Mouse (Mus musculus) heart, embryonic 14.5 days (tissue): Measurements from ENCODE around the gene Gm49486. TPM values are rescaled to one million over a fixed set of nuclear protein-coding genes. Genes with fewer than 3 reads are reported as not detected.

ENCODE experiments used
- ATAC-seq: fragments of 200-750 bp; cut with Nextera tagmentation; 2 replicates; pipeline ENCODE4 v1.8.0; 2017; ENCODE audit warnings: low read depth, moderate TSS enrichment; ENCODE audit not compliant: insufficient number of reproducible peaks, insufficient read depth, low FRiP score
- H3K27ac ChIP-seq, 2 experiments: fragments of 200-500 bp in 1 of 2; fragments of 300-500 bp in 1 of 2; sonication (generic) in 1 of 2; replicated peaks in 1 of 2; 2 replicates each; pipeline ENCODE4 v1.5.1; 2012 to 2014; ENCODE audit warnings: low read depth in 2 of 2, low read length in 2 of 2, control low read depth in 1 of 2, mild to moderate bottlenecking in 1 of 2, mixed read lengths in 1 of 2; ENCODE audit not compliant: control insufficient read depth in 1 of 2, insufficient read depth in 1 of 2
- H3K27me3 ChIP-seq: fragments of 300-500 bp; sonication (generic); 2 replicates; pipeline ENCODE4 v1.6.1; 2014; ENCODE audit warnings: mild to moderate bottlenecking, low read length, control low read depth; ENCODE audit not compliant: control insufficient read depth, insufficient read depth
- H3K36me3 ChIP-seq: fragments of 300-500 bp; sonication (generic); 2 replicates; pipeline ENCODE4 v1.6.1; 2014; ENCODE audit warnings: mild to moderate bottlenecking, control low read depth, low read length, mixed read lengths; ENCODE audit not compliant: control insufficient read depth, insufficient read depth
- H3K4me1 ChIP-seq, 2 experiments: fragments of 200-500 bp in 1 of 2; fragments of 300-500 bp in 1 of 2; sonication (generic) in 1 of 2; 2 replicates each; pipeline ENCODE4 v1.6.1; 2012 to 2014; ENCODE audit warnings: low read length in 2 of 2, control low read depth in 1 of 2, mixed read lengths in 1 of 2; ENCODE audit not compliant: control insufficient read depth in 2 of 2, insufficient read depth in 2 of 2
- H3K4me2 ChIP-seq: fragments of 300-500 bp; sonication (generic); 2 replicates; pipeline ENCODE4 v1.6.1; 2014; ENCODE audit warnings: mild to moderate bottlenecking, low read length
- H3K4me3 ChIP-seq, 2 experiments: fragments of 200-500 bp in 1 of 2; fragments of 300-500 bp in 1 of 2; sonication (generic) in 1 of 2; 2 replicates each; pipeline ENCODE4 v1.5.1; 2012 to 2014; ENCODE audit warnings: low read length in 2 of 2, mild to moderate bottlenecking in 2 of 2, control low read depth in 1 of 2, low read depth in 1 of 2, moderate library complexity in 1 of 2; ENCODE audit not compliant: control insufficient read depth in 1 of 2, insufficient read depth in 1 of 2
- H3K9ac ChIP-seq: fragments of 300-500 bp; sonication (generic); 2 replicates; pipeline ENCODE4 v1.6.1; 2014; ENCODE audit warnings: mild to moderate bottlenecking, low read length
- H3K9me3 ChIP-seq: fragments of 300-500 bp; sonication (generic); 2 replicates; pipeline ENCODE4 v1.6.1; 2016; ENCODE audit warnings: low read length, control low read depth; ENCODE audit not compliant: control insufficient read depth
- WGBS: fragments of 180-500 bp; shearing (Covaris S2); extraction: QIAGEN DNeasy Blood & Tissue Kit; methylation state at CpG from one replicate; pipeline ENCODE4 v1.1.7; 2014; 5-methylcytosine and 5-hydroxymethylcytosine counted together
- polyA plus RNA-seq: library from polyadenylated mRNA; unstranded; fragments of >200 nt; fragmentation: Nextera tagmentation; extraction: Ambion mirVana; gene quantifications from 2 replicates; pipeline ENCODE4 v1.2.1, GENCODE M21; 2014

Gm49486 gene
- polyA plus RNA-seq, 1 experiment from 2014 or later: 0.63 TPM

GRCm38 (mm10) chr15:79273020-79273419, 43.8 kb downstream of the Gm49486 start:
- ATAC-seq: no peak
- Histone ChIP-seq H3K27ac (no peak overlapping the region), H3K9ac (no peak overlapping the region), H3K9me3 (no peaks in the 10 kb centered on the region), H3K4me3 (no peak overlapping the region), H3K27me3 (no peaks in the 10 kb centered on the region), H3K4me2 (no peak overlapping the region), H3K4me1 (peaks cover 4 to 7% of the 10 kb centered on the region in 2 experiments; a peak in 2 of 4 replicates), H3K36me3 (no peaks in the 10 kb centered on the region)
- WGBS: 41% methylated on average over 10 of the region's 10 CpGs

DNA sequence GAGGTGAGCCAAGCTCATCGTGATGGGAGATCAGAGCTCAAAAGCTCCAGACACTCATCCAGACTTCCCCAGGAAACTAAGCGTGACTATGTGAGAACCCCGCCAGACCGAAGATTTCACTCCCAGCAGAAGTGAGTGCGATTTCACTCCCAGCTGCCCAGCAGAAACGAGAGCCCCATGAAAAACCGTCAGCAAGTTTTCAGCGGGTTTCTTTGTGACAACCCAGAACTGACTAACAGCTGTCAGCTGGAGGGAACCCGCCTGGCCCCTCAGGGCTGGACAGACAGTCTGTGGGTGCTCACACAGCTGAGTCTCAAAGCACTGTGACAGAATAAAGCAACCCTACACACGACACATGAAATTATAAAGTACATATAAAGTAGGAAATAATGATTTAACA, 48.5 kb downstream of the Gm49486 start:
- Histone ChIP-seq H3K36me3 (no peaks in the 10 kb centered on the region), H3K27me3 (no peaks in the 10 kb centered on the region), H3K9me3 (0 out of 2 replicates have a peak, but pooled peaks cover 3% of the 10 kb centered on the region), H3K9ac (no peak overlapping the region), H3K4me3 (no peak overlapping the region), H3K4me2 (no peak overlapping the region), H3K4me1 (0 out of 4 replicates have a peak, but pooled peaks cover 0 to 3% of the 10 kb centered on the region in 2 experiments), H3K27ac (no peak overlapping the region)
- WGBS: 56% methylated on average over 10 of the region's 10 CpGs
- no peak for ATAC-seq

GRCm38 (mm10) chr15:79280209-79280608, 51.0 kb downstream of the Gm49486 start:
- H3K4me1 ChIP-seq: peaks cover 0 to 3% of the 10 kb centered on the region in 2 experiments; a peak in 1 of 4 replicates
- no peak overlapping the region for H3K4me3 ChIP-seq
- no peak overlapping the region for H3K4me2 ChIP-seq
- no peak overlapping the region for H3K9ac ChIP-seq
- no peak overlapping the region for H3K27ac ChIP-seq
- no peaks in the 10 kb centered on the region for H3K27me3 ChIP-seq
- ATAC-seq: no peak
- no peaks in the 10 kb centered on the region for H3K36me3 ChIP-seq
- 21% methylated on average over 6 of the region's 6 CpGs for WGBS
- H3K9me3 ChIP-seq: 0 out of 2 replicates have a peak, but pooled peaks cover 3% of the 10 kb centered on the region

- no peak for ATAC-seq
- WGBS: 51% methylated on average over 5 of the region's 5 CpGs
- no peak overlapping the region for H3K9ac ChIP-seq
These were observed 51.7 kb downstream of the Gm49486 start for GRCm38 (mm10) chr15:79280850-79281249.

GRCm38 (mm10) chr15:79281389-79281788, 52.2 kb downstream of the Gm49486 start:
- H3K4me1 ChIP-seq: peaks cover 0 to 3% of the 10 kb centered on the region in 2 experiments; a peak in 1 of 4 replicates
- ATAC-seq: no peak
- no peaks in the 10 kb centered on the region; the same call in 1 of the 2 replicates for H3K36me3 ChIP-seq
- no peak overlapping the region for H3K4me3 ChIP-seq
- no peaks in the 10 kb centered on the region for H3K27me3 ChIP-seq
- no peak overlapping the region for H3K27ac ChIP-seq
- 70% methylated on average over 1 of the region's 1 CpGs for WGBS
- H3K4me2 ChIP-seq: no peak overlapping the region
- 0 out of 2 replicates have a peak, but pooled peaks cover 3% of the 10 kb centered on the region for H3K9me3 ChIP-seq
- H3K9ac ChIP-seq: no peak overlapping the region

More at GRCm38 (mm10) chr15:79280850-79281249, 51.7 kb downstream of the Gm49486 start:
- Histone ChIP-seq H3K27me3 (no peaks in the 10 kb centered on the region), H3K4me2 (no peak overlapping the region), H3K27ac (no peak overlapping the region), H3K9me3 (0 out of 2 replicates have a peak, but pooled peaks cover 3% of the 10 kb centered on the region), H3K4me3 (no peak overlapping the region), H3K36me3 (no peaks in the 10 kb centered on the region), H3K4me1 (peaks cover 0 to 3% of the 10 kb centered on the region in 2 experiments; a peak in 1 of 4 replicates)

- H3K9me3 ChIP-seq: 0 out of 2 replicates have a peak, but pooled peaks cover 3% of the 10 kb centered on the region
- no peaks in the 10 kb centered on the region for H3K27me3 ChIP-seq
- H3K4me3 ChIP-seq: no peak overlapping the region
- 78% methylated on average over 5 of the region's 5 CpGs for WGBS
- peaks cover 0 to 3% of the 10 kb centered on the region in 2 experiments; a peak in 1 of 4 replicates for H3K4me1 ChIP-seq
- H3K4me2 ChIP-seq: no peak overlapping the region
- no peak overlapping the region for H3K27ac ChIP-seq
- ATAC-seq: no peak
- no peak overlapping the region for H3K9ac ChIP-seq
- H3K36me3 ChIP-seq: no peaks in the 10 kb centered on the region; the same call in 1 of the 2 replicates
These were observed 53.2 kb downstream of the Gm49486 start for GRCm38 (mm10) chr15:79282434-79282833.

GRCm38 (mm10) chr15:79283371-79283770, 54.2 kb downstream of the Gm49486 start:
- 0 out of 2 replicates have a peak, but pooled peaks cover 3% of the 10 kb centered on the region for H3K9me3 ChIP-seq
- WGBS: 81% methylated on average over 4 of the region's 4 CpGs
- no peak overlapping the region for H3K4me2 ChIP-seq
- no peaks in the 10 kb centered on the region for H3K27me3 ChIP-seq
- H3K4me3 ChIP-seq: no peak overlapping the region
- H3K36me3 ChIP-seq: no peaks in the 10 kb centered on the region; the same call in 1 of the 2 replicates
- no peak for ATAC-seq
- H3K9ac ChIP-seq: no peak overlapping the region
- no peak overlapping the region for H3K27ac ChIP-seq
- H3K4me1 ChIP-seq: peaks cover 0 to 3% of the 10 kb centered on the region in 2 experiments; a peak in 1 of 4 replicates

GRCm38 (mm10) chr15:79285399-79285798, 56.2 kb downstream of the Gm49486 start, which contains the start of gene Baiap2l2:
Gene Baiap2l2, minus strand, starts transcription at chr15:79285537.
- no peak for ATAC-seq
- Histone ChIP-seq H3K4me1 (peaks cover 0 to 3% of the 10 kb centered on the region in 2 experiments; a peak in 1 of 4 replicates), H3K27ac (no peak within 1 kb of the TSS), H3K4me2 (no peak within 1 kb of the TSS), H3K9me3 (no peaks in the 10 kb centered on the region), H3K36me3 (no peaks in the 10 kb centered on the region; the same call in 1 of the 2 replicates), H3K9ac (no peak within 1 kb of the TSS), H3K27me3 (no peaks in the 10 kb centered on the region), H3K4me3 (no peak within 1 kb of the TSS)
- WGBS: 77% methylated on average over 10 of the region's 10 CpGs
